Mouse (Mus musculus) stomach, postnatal 0 days (tissue): ENCODE measurements around the gene Acot3. TPM values are rescaled to one million over a fixed set of nuclear protein-coding genes. Genes with fewer than 3 reads are reported as not detected.
"Not testable (repeated sequence)": the region's sequence is repeated elsewhere in the genome, so short reads cannot be mapped to it uniquely, and the experiment has no call there.

Source experiments
- ATAC-seq: fragments of 200-750 bp; cut with Nextera tagmentation; 2 replicates; pipeline ENCODE4 v1.8.0; 2017; ENCODE audit not compliant: low FRiP score, low TSS enrichment
- DNase-seq: peaks from one replicate; pipeline ENCODE4 v3.0.0-alpha.2; 2016; ENCODE audit warnings: low spot score
- H3K27ac ChIP-seq: fragments of 300-500 bp; sonication (generic); replicated peaks from 2 replicates; pipeline ENCODE4 v1.5.1; 2014; ENCODE audit warnings: mild to moderate bottlenecking, control low read depth
- H3K27me3 ChIP-seq: fragments of 300-500 bp; sonication (generic); 2 replicates; pipeline ENCODE4 v1.6.1; 2014; ENCODE audit warnings: low read length; ENCODE audit not compliant: control insufficient read depth, insufficient read depth
- H3K36me3 ChIP-seq: fragments of 300-500 bp; sonication (generic); 2 replicates; pipeline ENCODE4 v1.6.1; 2014; ENCODE audit warnings: low read length, mixed read lengths; ENCODE audit not compliant: control insufficient read depth, insufficient read depth
- H3K4me1 ChIP-seq: fragments of 300-500 bp; sonication (generic); replicated peaks from 2 replicates; pipeline ENCODE4 v1.6.1; 2014; ENCODE audit warnings: antibody characterized with exemption; ENCODE audit not compliant: control insufficient read depth, insufficient read depth
- H3K4me2 ChIP-seq: fragments of 300-500 bp; sonication (generic); replicated peaks from 2 replicates; pipeline ENCODE4 v1.6.1; 2014; ENCODE audit warnings: low read depth, mild to moderate bottlenecking, control low read depth, moderate library complexity
- H3K4me3 ChIP-seq: fragments of 300-500 bp; sonication (generic); 2 replicates; pipeline ENCODE4 v1.5.1; 2014; ENCODE audit warnings: low read depth, low read length, control low read depth
- H3K9ac ChIP-seq: fragments of 300-500 bp; sonication (generic); 2 replicates; pipeline ENCODE4 v1.6.1; 2014; ENCODE audit warnings: mild to moderate bottlenecking, low read length, control low read depth, mixed read lengths
- H3K9me3 ChIP-seq: fragments of 300-500 bp; sonication (generic); 2 replicates; pipeline ENCODE4 v1.6.1; 2016; ENCODE audit warnings: low read length; ENCODE audit not compliant: control insufficient read depth
- CTCF ChIP-seq: IDR thresholded peaks from 2 replicates; pipeline ENCODE4 v1.5.1; 2016; ENCODE audit warnings: antibody characterized with exemption, low read depth, mild to moderate bottlenecking, moderate library complexity
- EP300 ChIP-seq: optimal IDR thresholded peaks from 2 replicates; pipeline ENCODE3; 2016; ENCODE audit warnings: antibody characterized with exemption
- WGBS: fragments of 180-500 bp; shearing (Covaris S2); extraction: QIAGEN DNeasy Blood & Tissue Kit; methylation state at CpG from one replicate; pipeline ENCODE4 v1.1.7; 2014; 5-methylcytosine and 5-hydroxymethylcytosine counted together
- polyA plus RNA-seq: library from polyadenylated mRNA; unstranded; fragments of >200 nt; fragmentation: Nextera tagmentation; extraction: Ambion mirVana; gene quantifications from 2 replicates; pipeline ENCODE4 v1.2.1, GENCODE M21; 2015

Acot3 gene
- polyA plus RNA-seq, 1 experiment from 2014 or later, result 0.30 TPM

DNA sequence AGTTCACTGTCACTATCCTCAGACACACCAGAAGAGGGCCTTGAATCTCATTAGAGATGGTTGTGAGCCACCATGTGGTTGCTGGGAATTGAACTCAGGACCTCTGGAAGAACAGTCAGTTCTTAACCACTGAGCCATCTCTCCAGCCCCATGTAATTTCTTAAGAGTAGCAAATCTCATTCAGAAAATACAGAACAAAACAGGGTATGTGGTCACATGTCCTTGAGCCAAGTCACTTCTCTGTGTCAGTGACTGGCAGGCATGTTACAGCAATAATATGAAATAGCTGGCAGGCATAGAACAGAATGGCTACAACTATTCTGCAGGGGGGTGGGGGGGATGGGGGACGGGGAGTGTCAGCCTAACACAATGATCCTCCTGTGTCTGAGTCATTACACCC lies 48.1 kb downstream of the Acot3 start:
- Histone ChIP-seq H3K27me3 (no peaks in the 10 kb centered on the region), H3K4me2 (peak overlapping the region; percentile 64; the same call in 1 of the 2 replicates), H3K36me3 (no peaks in the 10 kb centered on the region), H3K4me3 (no peak overlapping the region), H3K27ac (no peak overlapping the region), H3K9ac (no peak overlapping the region; the same call in 1 of the 2 replicates), H3K4me1 (no peaks in the 10 kb centered on the region), H3K9me3 (no peaks in the 10 kb centered on the region)
- ATAC-seq, result no peak
- 50% methylated on average over 1 of the region's 1 CpGs for WGBS
- no peak for DNase-seq
- no peak for TF ChIP-seq EP300
- no peak for TF ChIP-seq CTCF

DNA sequence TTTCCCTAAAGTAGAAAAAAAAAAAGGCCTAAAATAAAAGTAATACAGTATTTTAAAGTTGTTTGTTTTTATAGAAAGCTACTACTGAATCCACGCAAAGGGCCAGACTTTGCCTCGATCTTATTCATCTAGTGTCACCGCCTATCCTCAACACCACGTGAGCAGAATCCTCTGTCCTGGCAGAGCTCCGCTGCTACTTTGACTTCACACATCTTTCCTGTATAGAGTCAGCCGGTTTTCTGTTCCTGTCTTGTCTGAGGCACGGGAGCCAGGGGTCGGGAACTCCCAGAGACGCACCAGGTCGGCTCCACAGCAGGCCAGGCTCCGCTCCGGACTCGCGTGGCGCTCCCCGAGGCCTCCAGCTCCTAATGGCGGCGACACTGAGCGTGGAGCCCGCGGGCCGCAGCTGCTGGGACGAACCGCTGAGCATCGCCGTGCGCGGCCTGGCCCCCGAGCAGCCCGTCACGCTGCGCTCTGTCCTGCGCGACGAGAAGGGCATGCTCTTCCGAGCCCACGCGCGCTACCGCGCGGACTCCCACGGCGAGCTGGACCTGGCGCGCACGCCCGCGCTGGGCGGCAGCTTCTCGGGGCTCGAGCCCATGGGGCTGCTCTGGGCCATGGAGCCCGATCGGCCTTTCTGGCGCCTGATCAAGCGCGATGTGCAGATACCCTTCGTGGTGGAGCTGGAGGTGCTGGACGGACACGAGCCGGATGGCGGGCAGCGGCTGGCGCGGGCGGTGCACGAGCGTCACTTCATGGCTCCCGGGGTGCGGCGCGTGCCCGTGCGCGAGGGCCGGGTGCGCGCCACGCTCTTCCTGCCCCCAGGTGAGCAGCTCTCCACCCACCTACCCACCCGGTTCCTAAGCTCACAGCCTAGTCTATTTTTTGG lies 48.9 kb downstream of the Acot3 start, which contains the start of gene Acot6:
TSS of gene Acot6 (plus strand) at position 51 of the 889 bp plus-strand sequence.
- peak; percentile 37 for TF ChIP-seq CTCF
- Histone ChIP-seq H3K4me2 (peak within 1 kb of the TSS; percentile 64), H3K27ac (peak within 1 kb of the TSS; percentile 76), H3K4me3 (peak within 1 kb of the TSS; percentile 52), H3K9ac (peak within 1 kb of the TSS; percentile 72)
- not testable (repeated sequence) for H3K27me3 ChIP-seq, H3K36me3 ChIP-seq, H3K9me3 ChIP-seq, H3K4me1 ChIP-seq
- DNase-seq (peak; percentile 56), ATAC-seq (peak; percentile 81)
- WGBS, result under 1% methylated on average over 50 of the region's 80 CpGs

DNA sequence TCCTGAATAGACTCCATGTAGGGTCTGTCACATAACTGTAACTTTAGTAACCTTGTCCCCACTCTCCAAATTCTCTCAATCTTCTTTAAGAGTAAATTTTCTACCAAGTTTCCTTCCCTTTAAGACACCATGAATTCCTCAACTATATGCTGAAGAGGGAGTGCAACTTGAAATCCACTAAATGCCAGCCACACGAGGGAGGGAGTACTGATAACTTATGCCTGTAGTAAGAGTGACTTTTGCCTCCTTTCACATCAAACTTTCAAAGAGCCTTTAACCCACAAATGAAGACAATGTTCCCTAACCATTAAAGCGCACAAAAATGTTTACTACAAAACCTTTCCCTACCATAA lies 49.5 kb downstream of the Acot3 start:
- no peaks in the 10 kb centered on the region for H3K36me3 ChIP-seq
- ATAC-seq (no peak), DNase-seq (no peak)
- no peak overlapping the region for H3K27ac ChIP-seq
- H3K4me1 ChIP-seq, result no peaks in the 10 kb centered on the region
- H3K27me3 ChIP-seq, result no peaks in the 10 kb centered on the region
- peak overlapping the region; percentile 72 for H3K9ac ChIP-seq
- TF ChIP-seq CTCF, result no peak
- TF ChIP-seq EP300, result no peak
- peak overlapping the region; percentile 52 for H3K4me3 ChIP-seq
- H3K9me3 ChIP-seq, result no peaks in the 10 kb centered on the region
- peak overlapping the region; percentile 64 for H3K4me2 ChIP-seq
- 43% methylated on average over 2 of the region's 2 CpGs for WGBS

DNA sequence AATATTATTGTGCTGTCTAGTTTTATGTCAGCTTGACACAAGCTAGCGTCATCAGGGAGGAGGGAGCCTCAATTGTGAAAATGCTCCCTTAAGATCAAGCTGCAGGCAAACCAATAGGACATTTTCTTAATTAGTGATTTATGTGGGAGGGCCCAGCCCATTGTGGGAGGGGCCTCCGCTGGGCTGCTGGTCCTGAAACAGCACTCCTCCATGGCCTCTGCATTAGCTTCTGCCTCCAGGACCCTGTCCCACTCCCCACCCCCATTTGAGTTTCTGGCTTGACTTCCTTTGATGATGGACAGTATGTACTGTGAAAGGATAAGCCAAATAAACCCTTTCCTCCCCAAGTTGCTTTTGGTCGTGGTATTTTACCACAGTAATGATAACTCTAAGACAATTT lies 55.1 kb downstream of the Acot3 start:
- DNase-seq (no peak), ATAC-seq (no peak)
- 79% methylated on average over 3 of the region's 3 CpGs for WGBS
- Histone ChIP-seq H3K27me3 (no peaks in the 10 kb centered on the region), H3K27ac (no peak overlapping the region), H3K9ac (no peak overlapping the region), H3K36me3 (no peaks in the 10 kb centered on the region), H3K4me2 (no peak overlapping the region), H3K4me1 (no peaks in the 10 kb centered on the region), H3K9me3 (no peaks in the 10 kb centered on the region), H3K4me3 (no peak overlapping the region)
- TF ChIP-seq CTCF (no peak), EP300 (no peak)

DNA sequence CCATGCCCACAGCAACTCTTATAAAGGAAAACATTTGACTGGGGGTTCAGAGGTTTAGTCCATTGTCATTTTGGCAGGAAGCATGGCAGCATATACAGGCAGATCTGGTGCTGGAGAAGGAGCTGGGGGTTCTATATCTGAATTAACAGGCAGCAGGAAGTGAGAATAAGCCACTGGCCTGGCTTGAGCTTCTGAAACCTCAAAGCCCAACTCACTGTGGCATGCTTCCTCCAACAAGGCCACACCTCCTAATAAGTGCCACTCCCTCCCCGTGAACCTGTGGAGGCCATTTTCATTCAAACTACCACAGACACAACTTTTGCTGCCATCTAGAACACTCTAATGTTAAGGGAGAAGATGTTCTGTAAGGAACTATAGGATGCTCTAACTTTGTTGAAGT lies 55.7 kb downstream of the Acot3 start:
- H3K4me2 ChIP-seq, result no peak overlapping the region
- H3K27me3 ChIP-seq, result no peaks in the 10 kb centered on the region
- H3K9ac ChIP-seq, result no peak overlapping the region
- no peak for DNase-seq
- no peak overlapping the region for H3K4me3 ChIP-seq
- no peak overlapping the region for H3K27ac ChIP-seq
- no peaks in the 10 kb centered on the region for H3K4me1 ChIP-seq
- 65% methylated on average over 1 of the region's 1 CpGs for WGBS
- ATAC-seq, result no peak
- no peak for TF ChIP-seq EP300
- no peaks in the 10 kb centered on the region for H3K9me3 ChIP-seq
- H3K36me3 ChIP-seq, result no peaks in the 10 kb centered on the region

DNA sequence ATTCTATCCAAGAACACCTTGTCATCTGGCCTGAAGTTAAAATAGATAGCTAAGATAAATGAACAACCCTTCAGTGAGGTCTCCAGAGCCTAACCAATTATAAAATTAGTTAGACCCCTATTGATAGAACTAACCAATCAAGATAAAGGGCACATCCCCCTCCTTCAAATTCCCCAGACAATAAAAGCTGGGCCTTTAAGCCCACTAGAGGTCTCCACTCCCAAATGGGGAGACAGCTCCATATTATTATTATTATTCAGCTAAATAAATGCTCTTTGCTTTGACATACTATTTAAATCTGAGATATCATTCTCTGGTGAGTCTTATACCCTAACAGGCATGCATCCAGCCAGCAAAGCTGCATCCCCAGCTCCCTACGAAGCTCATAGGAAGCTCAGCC lies 58.0 kb downstream of the Acot3 start:
- Histone ChIP-seq H3K9ac (no peak overlapping the region), H3K4me2 (no peak overlapping the region), H3K4me1 (no peaks in the 10 kb centered on the region), H3K27ac (no peak overlapping the region), H3K36me3 (no peaks in the 10 kb centered on the region), H3K27me3 (no peaks in the 10 kb centered on the region), H3K9me3 (no peaks in the 10 kb centered on the region), H3K4me3 (no peak overlapping the region)
- 71% methylated on average over 1 of the region's 1 CpGs for WGBS
- ATAC-seq (no peak), DNase-seq (no peak)
- TF ChIP-seq EP300, result no peak

Other genes with a start within 250 kb of the Acot3 start
- 19.9 and 22.6 TPM in 2 replicates for gene Numb, start 130.2 kb upstream of the Acot3 start, polyA plus RNA-seq
- gene Riox1, start 101.5 kb upstream of the Acot3 start, polyA plus RNA-seq, result 6.9 and 9.9 TPM in 2 replicates
- gene Heatr4, start 67.3 kb upstream of the Acot3 start, polyA plus RNA-seq, result 0.06 TPM in 1 of 2 replicates, not detected in the other
- gene Acot2, start 64.3 kb upstream of the Acot3 start, polyA plus RNA-seq, result 45.6 and 47.2 TPM in 2 replicates
- gene Acot1, start 42.7 kb upstream of the Acot3 start, polyA plus RNA-seq, result 135 and 144 TPM in 2 replicates
- gene Acot4, start 13.8 kb upstream of the Acot3 start, polyA plus RNA-seq, result 1.2 and 1.3 TPM in 2 replicates
- not detected in 2 replicates for gene Gm49366, start 13.2 kb upstream of the Acot3 start, polyA plus RNA-seq
- gene Acot5, start 17.2 kb downstream of the Acot3 start, polyA plus RNA-seq, result 0.16 TPM in 2 replicates
- 1.3 TPM in 2 replicates for gene Acot6, start 48.5 kb downstream of the Acot3 start, polyA plus RNA-seq
- gene Dnal1, start 62.2 kb downstream of the Acot3 start, polyA plus RNA-seq, result 1.2 and 1.7 TPM in 2 replicates
- gene Pnma1, start 96.3 kb downstream of the Acot3 start, polyA plus RNA-seq, result 0.48 and 0.49 TPM in 2 replicates
- gene Elmsan1, start 166.7 kb downstream of the Acot3 start, polyA plus RNA-seq, result 4.0 and 4.1 TPM in 2 replicates
- gene Ptgr2, start 233.1 kb downstream of the Acot3 start, polyA plus RNA-seq, result 27.4 and 29.1 TPM in 2 replicates